Mouse (Mus musculus) erythroblast, adult 5-6 weeks (primary cell): ENCODE results near the gene Amigo1. TPM values are rescaled to one million over a fixed set of nuclear protein-coding genes. Genes with fewer than 3 reads are reported as not detected.

Source experiments
- ATAC-seq: replicated peaks from 2 replicates; pipeline ENCODE4 v1.8.0; 2016; ENCODE audit warnings: moderate number of reproducible peaks, mild to moderate bottlenecking, moderate TSS enrichment, inconsistent platforms; ENCODE audit not compliant: poor library complexity, low FRiP score, severe bottlenecking
- total RNA-seq, 2 experiments: library from RNA; stranded (forward) in 1 of 2; stranded (reverse) in 1 of 2; fragments of 150-400 nt in 1 of 2; fragments of 200-764, 138-1000 nt in 1 of 2; gene quantifications; 2 replicates each; pipeline versions ENCODE4 v1.2.3 to v1.2.4; 2015 to 2017; ENCODE audit warnings: low replicate concordance in 2 of 2

The Amigo1 gene
- total RNA-seq, 2 experiments from 2014 or later = 0.77 TPM; not detected in 1

DNA sequence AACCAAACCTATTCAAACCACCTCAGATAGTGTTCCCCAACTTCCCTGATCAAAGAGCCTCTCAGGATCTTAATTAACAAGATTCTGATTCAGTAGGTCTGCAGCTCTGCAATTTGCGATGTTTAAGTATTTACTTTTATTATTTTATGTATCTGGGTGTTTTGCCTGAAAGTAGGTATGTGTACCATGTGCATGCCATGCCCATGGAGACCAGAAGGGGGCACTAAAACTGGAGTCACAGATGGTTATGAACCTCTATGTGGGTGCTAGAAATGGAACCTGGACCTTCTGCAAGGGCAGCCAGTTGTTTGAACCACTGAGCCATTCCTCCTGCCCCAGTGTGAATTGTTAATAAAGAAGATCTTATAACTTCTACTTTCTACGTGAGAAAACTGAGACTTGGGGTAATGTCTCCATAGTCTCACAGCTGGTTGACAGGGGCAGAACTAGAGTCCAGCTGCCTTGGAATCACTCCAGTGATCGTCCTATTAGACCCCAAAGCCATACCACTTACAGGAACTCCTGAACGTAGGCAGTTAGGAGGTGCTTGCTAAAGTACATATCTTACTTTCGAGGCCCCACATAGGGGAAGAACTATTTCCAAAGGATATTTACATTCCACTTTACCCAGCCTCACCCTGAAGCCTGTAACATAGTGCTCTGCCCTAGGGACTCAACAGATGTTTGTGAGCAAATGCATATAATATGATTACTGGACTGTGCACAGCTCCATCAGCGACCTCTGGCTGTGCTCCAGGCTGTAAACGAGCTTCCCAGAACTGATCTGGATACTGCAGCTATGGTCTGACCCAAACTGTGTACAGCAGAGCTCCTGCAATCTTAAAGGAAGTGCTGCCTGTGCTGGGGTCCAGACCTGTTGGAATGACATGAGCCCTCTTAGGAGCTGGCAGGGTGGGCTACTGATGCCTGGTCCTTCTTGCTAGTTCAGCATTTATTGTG is 7.1 kb upstream of the Amigo1 start:
- ATAC-seq = no peak

DNA sequence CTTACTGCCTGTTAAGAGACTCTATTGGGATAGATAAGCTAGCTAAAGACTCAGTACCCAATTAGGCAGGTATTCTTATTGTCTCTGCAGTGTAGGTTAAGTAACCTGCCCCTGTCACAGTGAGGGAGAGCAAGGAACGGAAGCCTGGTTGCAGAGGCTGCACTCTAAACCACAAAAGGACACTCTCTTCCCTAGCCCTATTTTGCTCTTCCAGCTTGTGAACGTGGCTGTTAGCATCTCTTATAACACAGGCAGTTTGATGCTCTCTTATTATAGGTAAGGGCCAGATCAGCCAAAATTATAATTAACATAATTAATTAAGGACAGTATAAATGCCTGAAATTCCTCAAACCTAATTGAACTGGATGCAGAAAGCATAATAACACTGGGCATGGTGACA is 5.6 kb upstream of the Amigo1 start:
- no peak for ATAC-seq

DNA sequence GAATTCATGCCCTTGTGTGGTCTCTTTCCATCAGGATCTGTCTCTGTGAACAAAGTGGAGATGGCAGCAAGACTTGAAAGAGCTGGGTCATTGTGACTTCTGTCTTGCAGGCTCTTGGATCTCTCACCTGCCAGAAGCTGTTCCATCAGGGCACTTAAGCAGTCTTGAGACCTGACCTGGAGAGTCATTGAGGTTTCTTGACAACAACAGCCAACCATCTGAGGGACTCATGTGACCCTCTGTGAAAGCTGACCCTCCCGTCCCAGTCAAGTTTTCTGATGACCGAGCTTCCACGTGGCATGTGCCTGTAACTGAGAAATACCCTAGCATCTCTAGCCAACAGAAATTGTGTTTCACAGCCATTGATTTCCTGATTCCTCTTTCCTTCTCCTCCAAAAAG is 1.4 kb upstream of the Amigo1 start:
- no peak for ATAC-seq

DNA sequence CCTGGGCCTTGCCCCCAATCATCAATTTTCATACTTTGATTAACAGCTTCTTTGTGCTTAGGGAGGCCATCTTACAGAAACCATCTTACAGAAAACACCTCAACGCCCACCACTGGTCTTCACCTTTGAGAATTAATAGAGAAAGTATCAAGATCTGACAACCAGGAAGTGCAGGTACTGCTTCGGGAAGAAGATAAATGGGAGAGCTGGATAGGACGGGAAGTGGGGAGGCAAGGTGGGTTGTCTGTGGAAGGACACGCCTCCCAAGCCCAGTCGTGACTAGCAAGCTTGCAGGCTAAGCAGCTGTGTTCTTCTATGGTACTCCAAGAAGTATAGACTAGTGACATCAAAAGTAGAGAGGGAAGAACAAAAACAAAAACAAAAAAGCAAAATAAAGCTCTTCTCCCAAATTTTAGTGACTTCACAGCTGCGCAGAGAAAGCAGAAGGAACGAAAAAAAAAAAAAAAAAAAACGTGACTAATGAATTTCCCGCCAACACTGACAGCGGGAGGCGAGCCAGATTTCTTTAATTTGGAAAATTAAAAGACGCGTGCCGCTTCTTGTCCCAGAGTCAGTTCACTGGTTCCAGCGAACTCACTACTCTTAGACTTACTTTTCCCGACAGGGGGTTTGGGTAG is 556 bp upstream of the Amigo1 start:
- ATAC-seq = no peak

DNA sequence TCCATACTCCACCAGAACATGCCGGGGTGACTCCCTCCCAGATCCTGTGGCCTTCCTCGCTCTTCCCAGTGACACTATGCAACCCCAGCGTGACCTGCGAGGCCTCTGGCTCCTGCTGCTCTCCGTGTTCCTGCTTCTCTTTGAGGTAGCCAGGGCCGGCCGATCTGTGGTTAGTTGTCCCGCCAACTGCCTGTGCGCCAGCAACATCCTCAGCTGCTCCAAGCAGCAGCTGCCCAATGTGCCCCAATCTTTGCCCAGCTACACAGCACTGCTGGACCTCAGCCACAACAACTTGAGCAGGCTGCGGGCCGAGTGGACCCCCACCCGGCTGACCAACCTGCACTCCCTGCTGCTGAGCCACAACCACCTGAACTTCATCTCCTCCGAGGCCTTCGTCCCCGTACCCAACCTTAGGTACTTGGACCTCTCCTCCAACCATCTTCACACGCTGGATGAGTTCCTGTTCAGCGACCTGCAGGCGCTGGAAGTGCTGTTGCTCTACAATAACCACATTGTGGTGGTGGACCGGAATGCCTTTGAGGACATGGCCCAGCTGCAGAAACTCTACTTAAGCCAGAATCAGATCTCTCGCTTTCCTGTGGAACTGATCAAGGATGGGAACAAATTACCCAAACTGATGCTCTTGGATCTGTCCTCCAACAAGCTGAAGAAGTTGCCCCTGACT is 1.1 kb downstream of the Amigo1 start:
- ATAC-seq = no peak

DNA sequence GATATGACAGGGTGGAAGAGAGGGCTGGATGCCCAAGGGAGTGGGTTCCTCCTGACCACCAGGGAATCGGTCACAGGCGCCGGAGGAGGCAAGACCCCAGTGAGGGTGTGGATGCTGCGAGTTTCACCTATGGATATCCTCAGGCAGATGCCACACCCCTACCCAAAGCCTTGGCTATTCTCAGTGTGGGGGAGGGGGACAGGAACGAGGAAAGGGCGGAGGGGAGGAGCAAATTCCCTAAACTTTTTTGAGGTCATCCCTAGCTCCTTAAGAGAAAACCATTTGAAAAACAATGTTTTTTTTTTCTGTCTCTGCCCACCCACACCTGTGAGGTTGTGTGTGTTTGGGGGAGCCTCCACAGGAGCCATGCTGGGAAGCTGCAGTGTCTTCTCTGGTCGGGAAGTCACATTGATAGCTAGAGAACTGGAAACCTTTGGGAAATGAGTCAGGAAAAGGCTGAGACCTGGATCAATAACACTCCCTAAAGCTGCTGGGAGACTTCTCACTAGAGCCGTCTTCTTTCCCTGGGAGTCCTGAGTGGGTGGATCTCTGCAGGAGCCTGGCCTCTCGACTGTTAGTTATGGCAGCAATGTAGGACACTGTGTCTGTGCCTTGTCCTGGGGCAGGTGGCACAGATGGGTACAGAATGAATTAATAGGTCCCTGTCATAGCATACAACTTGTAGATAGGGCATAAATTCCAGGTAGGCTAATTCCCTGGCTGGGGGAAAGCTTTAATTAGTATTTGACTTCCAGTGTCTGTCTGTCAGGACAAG is 2.8 kb downstream of the Amigo1 start:
- no peak for ATAC-seq

DNA sequence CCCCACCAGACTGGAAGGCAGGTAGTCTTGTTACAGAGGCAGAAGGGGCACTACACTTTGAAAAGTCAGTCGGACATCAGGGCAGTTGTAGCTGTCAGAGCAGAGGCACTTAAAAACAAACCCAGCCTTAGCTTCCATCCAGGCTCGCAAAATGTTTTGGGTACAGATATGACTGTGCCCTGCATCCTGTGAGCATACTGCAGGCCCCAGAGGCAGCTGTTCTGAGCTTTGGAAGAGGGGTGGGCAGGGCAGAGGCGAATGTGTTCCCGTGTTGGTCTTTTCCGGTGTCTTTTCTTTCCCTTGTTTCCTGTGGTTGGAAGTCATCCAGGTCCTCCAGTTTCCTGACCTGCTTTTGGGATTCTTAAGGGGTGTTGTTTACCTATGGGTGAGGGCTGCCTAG is 3.8 kb downstream of the Amigo1 start:
- no peak for ATAC-seq

DNA sequence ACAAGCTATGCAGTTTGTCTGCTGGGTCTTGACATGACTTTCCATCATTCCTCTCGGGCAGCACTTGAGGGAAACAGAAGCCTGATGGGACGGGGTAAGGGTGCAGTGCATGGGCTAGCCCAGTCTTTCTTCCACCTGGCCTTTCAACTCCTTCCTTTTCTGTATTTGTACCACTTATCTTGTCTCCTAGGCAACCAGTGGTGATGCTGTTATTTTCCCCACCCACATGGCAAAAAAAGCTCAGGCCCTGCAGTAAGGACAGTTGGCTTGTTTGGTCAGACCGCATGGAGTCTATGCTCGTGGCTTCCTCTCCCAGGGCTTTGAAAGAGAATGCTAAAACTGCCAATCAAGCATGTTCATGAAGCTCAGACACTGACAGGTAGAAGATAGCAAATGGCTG is 7.6 kb downstream of the Amigo1 start:
- no peak for ATAC-seq

DNA sequence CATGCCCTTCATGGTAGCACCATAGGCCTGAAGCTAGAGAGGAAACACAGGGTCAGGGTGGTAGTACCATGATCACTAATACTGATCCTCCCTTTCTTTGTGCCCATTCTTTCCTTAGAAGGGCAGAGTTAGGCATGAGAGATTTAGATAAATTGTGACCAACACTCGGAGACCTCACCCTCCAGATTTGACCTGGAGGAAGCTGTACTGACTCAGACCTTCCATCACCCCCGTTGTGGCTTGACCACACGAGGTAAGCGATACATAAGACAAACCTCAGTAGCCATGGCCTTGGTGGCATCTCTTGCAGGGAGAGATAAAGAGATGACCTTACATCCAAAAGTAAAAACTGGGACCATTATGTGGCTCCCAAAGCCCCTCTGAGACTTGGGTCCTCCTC is 9.2 kb downstream of the Amigo1 start:
- no peak for ATAC-seq

DNA sequence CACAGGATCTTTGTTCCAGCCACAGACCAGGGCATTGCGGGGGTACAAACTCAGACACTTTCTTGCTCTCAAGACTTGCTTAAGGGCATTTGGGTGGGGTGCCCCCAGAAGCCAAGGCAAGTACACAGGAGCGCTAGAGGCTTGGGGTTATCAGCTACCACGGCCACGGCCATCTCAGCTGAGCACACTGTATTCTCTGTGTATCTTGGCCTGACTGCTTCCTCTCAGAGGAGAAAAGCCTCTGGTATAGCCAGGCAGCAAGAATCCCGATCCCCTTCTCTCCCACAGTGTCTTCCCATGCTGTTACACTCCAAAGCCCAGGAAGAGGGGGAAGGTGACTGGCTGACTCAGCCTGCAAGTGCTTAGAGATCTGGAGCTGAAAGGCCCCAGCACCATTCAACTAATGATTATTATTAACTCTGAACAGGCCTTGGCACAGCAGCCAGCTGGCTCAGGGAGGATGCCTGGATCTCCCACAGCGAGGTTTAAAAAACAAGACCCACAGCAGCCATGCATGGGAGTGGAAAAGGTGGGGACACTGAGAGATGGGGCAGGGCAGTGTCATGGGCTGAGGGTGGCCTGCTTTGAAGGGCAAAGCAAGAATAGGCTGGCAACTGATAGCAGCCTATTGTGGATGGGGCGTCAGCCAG is 9.9 kb downstream of the Amigo1 start:
- ATAC-seq = no peak

DNA sequence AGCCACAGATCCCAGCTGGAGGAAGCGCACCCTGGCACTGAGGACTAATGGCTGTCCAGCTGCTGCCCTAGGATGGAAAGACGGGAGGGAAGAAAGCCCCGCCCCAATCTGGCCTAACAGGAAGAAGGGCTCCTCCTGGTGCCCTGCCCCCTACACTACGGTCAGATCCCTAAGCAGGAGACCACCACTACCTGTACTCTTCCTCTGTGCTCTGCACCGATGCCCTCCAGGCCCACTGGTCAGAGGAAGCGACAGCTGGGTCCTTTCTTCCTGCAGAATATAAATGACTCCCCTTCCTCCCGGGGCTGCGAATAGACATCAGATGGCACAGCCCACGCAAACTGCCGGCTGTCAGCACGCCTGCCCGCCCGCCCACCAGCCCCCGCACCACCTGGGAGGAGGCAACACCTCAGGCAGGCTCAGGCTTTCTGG is 10.9 kb downstream of the Amigo1 start:
- no peak for ATAC-seq

DNA sequence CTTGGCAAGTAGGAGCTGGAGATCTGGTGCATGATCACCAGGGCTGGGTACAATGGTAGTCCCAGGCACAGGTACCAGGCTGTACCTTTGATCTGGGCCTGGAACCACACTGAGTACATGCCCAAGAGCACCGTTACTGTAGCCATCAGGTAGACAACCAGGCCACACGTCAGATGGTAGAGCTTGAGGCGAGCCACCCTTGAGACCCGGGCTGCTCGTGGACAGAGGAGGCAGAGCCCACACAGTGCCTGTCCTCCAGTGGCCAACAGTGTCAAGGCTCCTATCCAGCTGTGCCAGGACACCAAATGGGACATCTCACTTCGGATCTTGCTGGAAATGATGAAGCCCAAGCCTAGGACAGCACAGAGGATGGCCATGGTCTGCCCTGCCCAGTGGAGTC is 13.1 kb downstream of the Amigo1 start:
- ATAC-seq = no peak

DNA sequence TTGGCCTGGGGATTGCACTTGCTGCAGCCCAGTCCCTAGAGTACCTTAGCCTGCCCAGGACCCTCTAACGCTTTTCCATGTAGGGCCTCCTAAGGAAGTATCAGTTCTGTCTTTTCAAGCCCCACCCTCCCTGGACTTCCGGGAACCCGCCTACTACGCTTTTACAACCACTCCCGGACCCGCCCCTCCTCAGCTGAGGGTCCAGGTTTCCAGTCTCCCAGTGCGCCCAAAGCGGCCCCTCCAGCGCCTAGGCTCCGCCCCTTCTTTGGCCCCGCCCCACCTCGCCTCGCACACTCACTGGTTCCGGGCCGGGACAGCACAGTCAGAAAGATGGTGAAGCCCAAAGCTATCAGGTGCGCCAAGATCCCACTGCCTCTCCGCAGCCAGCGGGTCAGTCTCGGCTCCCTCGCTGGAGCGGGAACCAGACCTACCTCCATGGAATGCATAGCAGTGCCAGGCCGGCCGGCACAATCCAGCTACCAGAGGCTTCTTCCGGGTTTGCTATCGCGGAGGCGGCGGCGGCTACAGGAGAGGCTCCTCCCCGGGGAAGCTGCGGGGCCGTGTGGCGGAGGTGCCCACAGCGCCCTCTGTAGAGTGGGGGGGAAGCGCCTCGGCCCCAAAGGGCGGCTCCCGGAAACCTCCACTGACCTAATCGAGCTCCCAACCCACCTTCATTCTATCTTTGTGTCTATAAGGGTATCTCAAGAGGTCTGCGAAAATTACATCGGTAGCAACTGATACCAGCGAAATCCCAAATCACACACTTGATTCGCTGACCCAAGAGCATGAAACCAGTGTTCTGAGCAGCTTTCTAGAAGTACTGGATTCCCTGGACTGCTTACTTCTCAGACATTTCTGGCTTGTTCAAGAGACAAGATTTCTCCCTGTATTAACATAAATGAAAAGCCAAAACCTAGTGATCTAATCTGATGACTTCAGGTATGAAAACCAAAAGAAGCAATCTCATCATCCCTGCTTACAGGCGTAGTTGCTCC is 14.5 kb downstream of the Amigo1 start, which contains the start of gene Cyb561d1:
Gene Cyb561d1 (minus strand): TSS at position 884 of the 995 bp plus-strand sequence.
- peak; percentile 89 for ATAC-seq

DNA sequence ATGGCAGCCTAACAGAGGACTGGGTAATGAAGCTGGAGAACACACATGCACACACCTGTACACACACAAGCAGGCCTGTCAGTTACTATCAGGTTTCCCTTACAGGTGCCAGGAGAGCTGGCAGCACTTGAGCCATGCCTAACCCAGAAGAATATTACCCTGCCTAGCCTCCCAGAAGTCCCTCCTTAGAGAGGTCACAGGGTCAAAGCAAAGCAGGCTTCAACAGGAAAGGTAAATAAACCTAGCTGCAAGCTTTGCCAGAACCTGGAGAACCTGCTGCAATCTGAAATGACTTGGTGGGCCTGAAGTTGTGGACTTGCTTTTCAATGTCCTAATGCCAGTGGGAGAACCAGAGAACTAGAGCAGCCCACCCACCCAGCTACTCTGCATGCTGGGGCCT is 16.4 kb downstream of the Amigo1 start:
- ATAC-seq = no peak

DNA sequence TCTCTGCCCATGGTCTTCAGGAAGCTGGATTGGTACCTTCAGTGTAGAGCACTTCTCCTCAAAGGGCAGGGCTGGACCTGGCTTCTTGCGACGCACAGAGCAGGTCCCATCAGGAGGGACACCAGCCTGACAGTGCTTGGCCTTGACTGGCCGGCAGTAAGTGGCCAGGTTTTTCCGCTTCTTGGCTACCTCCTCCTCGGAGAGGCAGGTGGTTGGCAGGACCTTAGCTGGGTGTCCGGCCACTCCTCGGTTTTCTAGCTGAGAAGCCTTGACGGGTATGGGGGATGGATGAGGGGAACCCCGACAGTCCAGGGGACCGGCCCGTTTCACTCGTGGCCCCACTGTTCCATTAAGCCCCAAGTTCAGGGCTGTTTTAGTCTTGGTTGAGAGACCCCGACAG is 17.1 kb downstream of the Amigo1 start:
- no peak for ATAC-seq

DNA sequence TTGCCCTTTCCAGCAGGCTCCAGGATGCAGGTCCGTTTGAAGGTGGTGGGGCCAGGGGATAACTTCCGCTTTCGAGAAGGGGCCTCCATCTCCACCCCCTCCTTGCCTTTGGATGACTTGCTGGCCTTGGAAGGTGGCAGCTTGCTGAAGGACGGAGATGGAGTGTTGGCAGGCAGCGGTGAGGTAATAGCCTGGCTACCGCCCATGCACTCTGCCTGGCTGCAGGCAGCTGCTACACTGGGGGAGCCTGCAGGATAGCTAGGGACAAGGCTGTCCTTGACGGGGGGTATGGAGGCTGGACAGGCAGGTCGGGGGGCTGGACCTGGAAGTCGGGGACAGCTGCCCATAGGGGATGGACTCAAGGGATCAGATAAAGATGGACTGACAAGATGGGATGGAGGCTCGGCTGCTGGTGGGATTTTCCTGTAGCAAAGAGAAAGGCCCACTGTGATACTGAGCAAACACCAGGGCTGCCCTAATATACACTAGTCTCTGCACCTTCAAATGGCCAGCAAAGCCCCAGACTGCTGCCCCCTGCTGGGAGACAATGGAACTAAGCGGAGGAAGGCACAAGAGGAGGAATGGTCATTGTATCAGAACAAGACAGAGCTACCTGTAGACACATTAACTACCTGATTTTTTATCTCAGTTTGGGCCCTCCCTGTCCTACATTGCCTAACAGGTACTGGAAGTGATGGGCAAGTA is 17.6 kb downstream of the Amigo1 start:
- ATAC-seq = 0 out of 2 replicates have a peak, but pooled peaks have one; percentile 29

DNA sequence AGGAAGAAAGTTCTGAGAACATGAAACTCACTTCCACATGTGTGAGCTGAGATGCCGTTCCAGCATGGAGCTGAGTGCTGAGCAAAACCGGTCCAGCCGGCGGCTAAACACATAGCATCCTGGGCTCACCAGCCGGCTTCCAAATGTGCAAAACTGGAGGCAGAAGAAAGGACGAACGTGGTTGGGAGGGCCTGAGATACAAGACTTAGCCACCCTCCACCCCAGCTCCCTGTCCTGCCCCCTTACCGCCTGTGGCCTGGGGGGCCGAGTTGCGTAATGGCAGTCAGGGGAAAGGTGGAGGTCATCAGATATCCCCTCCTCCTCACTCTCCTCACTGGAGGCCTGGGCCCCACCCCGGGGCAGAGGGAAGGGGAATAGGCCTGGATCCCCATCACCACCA is 18.3 kb downstream of the Amigo1 start:
- no peak for ATAC-seq

DNA sequence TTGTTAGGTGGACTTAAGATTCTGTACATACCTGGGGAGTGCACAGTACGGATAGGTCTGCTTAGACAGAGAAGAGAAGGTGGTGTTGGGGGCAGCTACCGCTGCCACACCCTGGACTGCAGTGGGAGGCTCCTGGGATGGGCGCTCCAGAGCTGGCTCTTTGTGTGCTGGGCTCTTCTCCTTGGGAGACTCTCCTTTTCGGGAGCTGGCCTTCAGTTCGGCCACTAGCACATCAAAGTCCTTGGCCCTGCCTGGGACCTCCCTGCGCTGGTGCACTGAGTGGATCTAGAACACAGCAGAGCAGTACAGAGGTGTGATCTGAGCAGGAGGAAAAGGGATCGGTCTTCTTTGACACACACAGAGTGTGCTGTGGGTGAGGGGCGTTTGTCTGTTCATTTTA is 19.5 kb downstream of the Amigo1 start:
- no peak for ATAC-seq
